Mouse (Mus musculus): ENCODE measurements around the gene Papola.

The Papola gene

GRCm38 (mm10) chr12:105784196-105784999 lies at the start of gene Papola:
Gene Papola (plus strand): TSS chr12:105784694.
- DNase-seq (ENCODE audit: low read depth): peak; percentile 94

- no peak for DNase-seq (ENCODE audit: low read depth)
Observed at GRCm38 (mm10) chr12:105735226-105735888, 49.1 kb upstream of the Papola start.

- no peak for DNase-seq (ENCODE audit: low read depth)
Observed at GRCm38 (mm10) chr12:105735889-105736251, 48.6 kb upstream of the Papola start.

GRCm38 (mm10) chr12:105738316-105739096 lies 46.0 kb upstream of the Papola start:
- no peak for DNase-seq (ENCODE audit: low read depth)

- DNase-seq (ENCODE audit: low read depth): no peak
Observed at GRCm38 (mm10) chr12:105739656-105740055, 44.8 kb upstream of the Papola start.

GRCm38 (mm10) chr12:105748114-105748513 lies 36.4 kb upstream of the Papola start:
- DNase-seq (ENCODE audit: low read depth): no peak

- DNase-seq (ENCODE audit: low read depth): no peak
Observed at GRCm38 (mm10) chr12:105753813-105754212, 30.7 kb upstream of the Papola start.

- DNase-seq (ENCODE audit: low read depth): no peak
Observed at GRCm38 (mm10) chr12:105757816-105758497, 26.5 kb upstream of the Papola start.

GRCm38 (mm10) chr12:105758911-105759310 lies 25.6 kb upstream of the Papola start:
- DNase-seq (ENCODE audit: low read depth): no peak

GRCm38 (mm10) chr12:105759849-105760478 lies 24.5 kb upstream of the Papola start:
- no peak for DNase-seq (ENCODE audit: low read depth)

- peak; percentile 34 for DNase-seq (ENCODE audit: low read depth)
Observed at GRCm38 (mm10) chr12:105761171-105761570, 23.3 kb upstream of the Papola start.

GRCm38 (mm10) chr12:105761629-105762028 lies 22.9 kb upstream of the Papola start:
- no peak for DNase-seq (ENCODE audit: low read depth)

GRCm38 (mm10) chr12:105769700-105770099 lies 14.8 kb upstream of the Papola start:
- no peak for DNase-seq (ENCODE audit: low read depth)

GRCm38 (mm10) chr12:105774871-105775270 lies 9.6 kb upstream of the Papola start:
- no peak for DNase-seq (ENCODE audit: low read depth)

- DNase-seq (ENCODE audit: low read depth): no peak
Observed at GRCm38 (mm10) chr12:105777651-105778050, 6.8 kb upstream of the Papola start.

- DNase-seq (ENCODE audit: low read depth): no peak
Observed at GRCm38 (mm10) chr12:105785000-105785774, 693 bp downstream of the Papola start.

GRCm38 (mm10) chr12:105786113-105786512 lies 1.6 kb downstream of the Papola start:
- no peak for DNase-seq (ENCODE audit: low read depth)

- no peak for DNase-seq (ENCODE audit: low read depth)
Observed at GRCm38 (mm10) chr12:105787626-105788025, 3.1 kb downstream of the Papola start.

GRCm38 (mm10) chr12:105789885-105790284 lies 5.4 kb downstream of the Papola start:
- DNase-seq (ENCODE audit: low read depth): no peak

- no peak for DNase-seq (ENCODE audit: low read depth)
Observed at GRCm38 (mm10) chr12:105794896-105795295, 10.4 kb downstream of the Papola start.

- no peak for DNase-seq (ENCODE audit: low read depth)
Observed at GRCm38 (mm10) chr12:105798001-105798400, 13.5 kb downstream of the Papola start.

Measured in naive thymus-derived CD4-positive, alpha-beta T cell, adult 2 months (primary cell).